Mouse (Mus musculus): ENCODE measurements around the gene Tmem140. TPM values are rescaled to one million over a fixed set of nuclear protein-coding genes. Genes with fewer than 3 reads are reported as not detected.

Tmem140 gene
- total RNA-seq (2023), result 5.4 TPM

GRCm38 (mm10) chr6:34862791-34863403 is at the start of gene Tmem140:
Gene Tmem140, plus strand, starts transcription at chr6:34863146.

GRCm38 (mm10) chr6:34877509-34878321 is 14.8 kb downstream of the Tmem140 start, which contains the start of gene Cyren:
Gene Cyren, minus strand, starts transcription at chr6:34878060.

GRCm38 (mm10) chr6:34910371-34911219 is 47.6 kb downstream of the Tmem140 start, which contains the start of gene Wdr91:
Gene Wdr91, minus strand, starts transcription at chr6:34910876.

DNA sequence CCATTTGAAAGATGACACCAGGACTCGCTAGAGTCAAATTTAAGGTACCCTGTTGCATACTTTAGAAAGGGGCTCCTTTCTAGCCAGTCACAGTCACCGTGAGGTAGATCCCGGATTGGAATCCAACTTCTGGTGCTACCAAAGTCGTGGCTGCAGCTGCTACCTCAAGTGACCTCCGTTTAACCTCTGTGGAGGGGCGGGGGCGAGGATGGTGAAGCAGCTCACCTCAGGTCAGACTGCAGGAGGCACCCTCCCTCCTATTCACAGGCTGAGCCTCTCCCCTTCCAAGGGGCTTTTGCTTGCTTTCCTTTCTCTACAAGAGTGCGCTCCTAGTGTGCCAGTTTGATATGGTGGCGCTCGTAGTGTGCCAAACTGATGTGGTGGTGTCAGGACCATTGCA is 57.0 kb downstream of the Tmem140 start, which contains the start of gene Stra8:
Gene Stra8, plus strand, starts transcription at position 208 of the 400 bp plus-strand sequence.

Other genes with a start within 250 kb of the Tmem140 start
- 2.5 TPM for gene Agbl3, start 82.7 kb upstream of the Tmem140 start, total RNA-seq (2023)
- 5.6 TPM for gene Cyren, start 14.9 kb downstream of the Tmem140 start, total RNA-seq (2023)
- gene Wdr91, start 47.7 kb downstream of the Tmem140 start, total RNA-seq (2023), result 51.7 TPM
- not detected for gene Stra8, start 57.0 kb downstream of the Tmem140 start, total RNA-seq (2023)
- gene Slc23a4, start 125.3 kb downstream of the Tmem140 start, total RNA-seq (2023), result 0.71 TPM